Mouse (Mus musculus) ES-CJ7 (cell line): ENCODE results near the gene E130308A19Rik.

ENCODE experiments used
- DNase-seq: peaks from one replicate; pipeline ENCODE4 v3.0.0; 2011; ENCODE audit warnings: low read depth, low spot score

The E130308A19Rik gene

DNA sequence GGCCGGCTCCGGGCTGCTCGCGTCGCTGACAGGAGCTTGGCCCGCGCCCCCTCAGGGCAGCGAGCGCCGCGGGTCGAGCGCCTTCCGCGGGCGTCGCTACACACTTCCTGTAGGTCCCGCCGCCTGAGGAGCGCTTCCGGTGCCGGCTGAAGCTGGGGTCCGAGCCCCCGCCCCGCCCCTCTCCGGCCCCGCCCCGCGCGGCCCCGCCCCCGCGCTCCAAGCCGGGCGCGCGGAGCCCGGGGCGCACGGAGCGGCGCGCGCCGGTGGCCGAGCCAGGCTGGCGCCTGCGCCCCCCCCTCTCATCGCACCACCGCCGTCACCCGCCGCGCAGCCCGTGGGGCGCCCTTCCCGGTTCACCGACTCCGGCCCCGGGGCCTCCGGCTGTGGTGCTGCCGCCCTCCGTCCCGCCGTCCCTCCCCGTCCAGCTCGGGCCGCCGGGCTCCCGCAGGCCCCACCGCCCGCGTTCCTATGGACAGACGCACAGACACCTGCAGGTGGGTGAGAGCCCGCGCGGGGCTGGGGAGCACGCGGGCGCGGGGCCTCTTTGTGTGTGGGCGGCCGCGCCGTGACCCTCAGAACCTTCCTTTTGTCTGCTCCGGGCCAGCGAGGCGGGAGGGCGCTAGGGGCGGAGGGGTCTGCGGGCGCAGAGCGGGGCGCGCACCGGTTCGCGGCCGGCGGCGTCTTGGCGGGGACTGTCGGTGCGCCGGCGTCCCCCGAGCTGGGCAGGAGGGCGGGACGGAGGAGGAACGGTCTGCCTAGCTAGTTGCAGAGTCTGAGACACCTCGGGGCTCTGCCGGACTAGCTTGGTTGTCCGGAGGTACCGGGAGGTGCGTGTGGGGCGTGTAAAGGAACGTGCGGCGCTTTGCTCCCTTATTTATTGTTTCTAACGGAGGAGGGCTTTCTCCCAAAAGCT lies at the start of gene E130308A19Rik:
Gene E130308A19Rik, plus strand, starts transcription at position 214 of the 913 bp plus-strand sequence.
- DNase-seq: peak; percentile 85

DNA sequence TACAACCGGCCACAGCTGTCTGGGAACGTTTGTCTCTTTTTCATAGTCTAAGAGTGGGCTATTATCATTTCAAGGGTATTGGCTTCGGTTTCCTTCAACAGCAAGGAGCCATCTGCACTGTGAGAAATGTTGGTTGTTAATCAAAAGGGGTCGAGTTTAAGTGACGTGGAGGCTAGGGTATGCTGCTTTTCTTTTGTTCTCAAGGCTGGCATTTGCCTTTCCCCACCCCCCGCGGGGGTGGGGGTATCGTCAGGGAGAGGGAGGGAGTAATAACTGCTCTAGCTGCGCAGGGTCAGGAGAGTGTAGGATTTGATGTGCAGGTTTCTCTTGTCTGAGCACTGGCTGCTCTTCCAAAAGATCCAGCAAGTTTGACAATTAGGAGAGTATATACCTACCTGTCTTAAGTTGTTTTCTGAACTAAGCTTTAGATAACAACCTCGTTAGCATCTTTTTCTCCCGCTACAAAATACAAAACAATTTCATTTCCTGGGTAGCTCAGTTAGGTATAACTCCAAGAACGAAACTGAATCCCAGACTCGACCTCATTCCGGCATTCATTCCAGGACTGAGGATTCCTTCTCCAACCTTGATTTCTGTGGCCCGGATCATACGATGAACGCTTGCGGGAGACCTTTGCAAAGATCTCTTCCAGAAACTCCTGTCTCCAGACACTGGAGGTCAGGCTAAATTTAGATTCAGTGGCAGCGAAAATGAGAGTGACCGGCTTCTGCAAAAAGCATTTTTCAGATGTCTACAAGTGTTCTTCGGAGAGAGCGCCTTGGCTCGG lies 45.3 kb upstream of the E130308A19Rik start:
- peak; percentile 63 for DNase-seq

GRCm38 (mm10) chr4:59581314-59582185 lies 44.5 kb upstream of the E130308A19Rik start, which contains the start of gene Hsdl2:
Hsdl2 (plus strand) TSS chr4:59581563.
- DNase-seq: peak; percentile 99

DNA sequence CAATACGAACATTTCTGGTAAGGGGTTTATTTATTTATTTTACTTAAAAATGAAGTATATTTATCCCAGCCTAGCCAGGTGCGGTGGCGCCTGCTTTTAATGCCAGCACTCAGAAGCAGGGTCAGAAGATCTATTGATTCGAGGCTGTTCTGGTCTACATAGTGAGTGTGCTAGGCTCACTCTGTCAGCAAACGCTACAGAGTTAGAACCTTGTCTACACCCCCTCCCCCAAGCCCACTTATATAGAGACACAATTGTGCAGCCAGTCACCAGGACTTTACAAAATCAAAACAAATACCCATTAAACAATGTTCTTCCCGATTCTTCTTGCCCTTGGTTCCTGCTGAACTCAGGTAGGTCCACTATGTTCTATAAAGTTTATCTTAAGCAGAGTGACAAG lies 43.8 kb upstream of the E130308A19Rik start:
- DNase-seq: no peak

GRCm38 (mm10) chr4:59585097-59585496 lies 40.9 kb upstream of the E130308A19Rik start:
- DNase-seq: no peak

DNA sequence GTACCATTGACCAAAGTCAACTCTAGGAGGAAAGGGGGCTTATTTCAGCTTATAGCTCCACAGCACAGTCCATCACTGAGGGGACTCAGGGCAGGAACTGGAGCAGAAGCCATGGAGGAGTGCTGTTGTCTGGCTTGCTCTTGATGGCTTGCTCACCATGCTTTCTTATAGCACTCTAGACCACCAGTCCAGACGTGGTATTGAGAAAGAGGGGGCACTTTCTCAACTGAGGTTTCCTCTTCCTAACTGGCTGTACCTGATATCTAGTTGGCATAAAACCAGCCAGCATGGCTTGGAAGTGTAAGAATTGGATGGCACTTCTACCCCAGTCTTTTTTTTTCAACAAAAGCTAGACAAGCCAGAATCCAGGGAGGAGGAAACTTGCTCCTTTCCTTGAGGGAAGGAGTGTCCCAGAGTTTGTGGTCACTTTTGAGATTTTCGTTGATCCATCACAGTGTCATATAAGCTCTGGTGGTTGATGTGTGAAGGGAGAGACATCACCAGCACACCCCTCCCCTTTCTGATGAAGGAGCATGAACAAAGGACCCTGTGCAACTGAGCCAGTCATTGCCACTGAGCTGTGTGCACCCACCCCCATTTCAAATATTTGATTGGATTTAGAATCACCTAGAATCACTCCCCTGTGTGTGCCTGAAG lies 38.7 kb upstream of the E130308A19Rik start:
- no peak for DNase-seq

DNA sequence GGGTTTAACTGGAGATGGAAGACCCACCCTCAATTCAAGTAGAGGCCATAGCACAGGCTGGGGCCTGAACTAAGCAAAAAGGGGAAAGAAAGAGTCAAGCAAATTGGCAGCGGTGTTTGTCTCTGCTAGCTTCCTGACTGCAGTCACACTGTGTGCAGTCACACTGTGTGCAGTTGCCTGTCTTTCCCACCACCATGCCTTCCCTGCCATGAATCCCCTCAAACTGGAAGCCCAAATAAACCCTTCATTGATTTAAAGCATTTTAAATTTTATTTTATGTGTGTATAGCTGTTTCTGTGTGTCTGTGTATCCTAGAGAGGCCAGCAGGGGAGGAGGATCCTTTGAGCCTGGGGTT lies 38.2 kb upstream of the E130308A19Rik start:
- no peak for DNase-seq

DNA sequence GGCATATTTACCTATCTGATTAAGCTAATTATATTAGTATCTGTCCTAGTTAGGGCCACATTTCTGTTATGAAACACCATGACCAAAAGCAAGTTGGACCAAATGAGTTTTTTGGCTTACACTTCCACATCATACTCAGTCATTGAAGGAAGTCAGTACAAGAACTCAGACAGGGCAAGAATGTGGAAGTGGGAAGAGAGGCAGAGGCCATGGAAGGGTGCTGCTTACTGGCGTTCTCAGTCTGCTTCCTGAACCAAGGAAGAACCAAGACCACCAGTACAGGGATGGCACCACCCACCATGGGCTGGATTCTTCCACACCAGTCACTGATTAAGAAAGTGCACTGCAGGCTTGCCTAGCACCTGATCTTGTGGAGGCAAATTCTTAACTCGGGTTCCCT lies 31.4 kb upstream of the E130308A19Rik start:
- DNase-seq: no peak

- DNase-seq: no peak
Measured at GRCm38 (mm10) chr4:59596556-59596955, 29.5 kb upstream of the E130308A19Rik start.

- DNase-seq: peak; percentile 35
Measured at GRCm38 (mm10) chr4:59602704-59603103, 23.3 kb upstream of the E130308A19Rik start.

- no peak for DNase-seq
Measured at GRCm38 (mm10) chr4:59604892-59605291, 21.1 kb upstream of the E130308A19Rik start.

GRCm38 (mm10) chr4:59605501-59605900 lies 20.5 kb upstream of the E130308A19Rik start:
- DNase-seq: no peak

DNA sequence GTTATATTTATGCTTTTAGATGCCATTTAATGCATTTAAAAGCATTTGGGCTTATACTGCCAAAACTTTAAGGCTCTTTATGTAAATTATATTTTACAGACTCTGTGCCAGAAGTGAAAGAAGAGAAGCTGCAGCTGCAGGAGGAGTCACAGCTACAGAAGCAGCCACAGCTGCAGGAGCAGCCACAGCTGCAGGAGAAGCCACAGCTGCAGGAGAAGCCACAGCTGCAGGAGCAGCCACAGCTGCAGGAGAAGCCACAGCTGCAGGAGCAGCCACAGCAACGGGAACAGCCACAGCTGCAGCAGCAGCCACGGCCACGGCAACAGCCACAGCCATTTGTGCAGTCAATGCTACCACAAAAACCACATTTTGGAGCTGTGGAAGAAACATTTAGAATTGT lies 15.6 kb upstream of the E130308A19Rik start:
- no peak for DNase-seq

GRCm38 (mm10) chr4:59614986-59615385 lies 11.0 kb upstream of the E130308A19Rik start:
- DNase-seq: peak; percentile 17

DNA sequence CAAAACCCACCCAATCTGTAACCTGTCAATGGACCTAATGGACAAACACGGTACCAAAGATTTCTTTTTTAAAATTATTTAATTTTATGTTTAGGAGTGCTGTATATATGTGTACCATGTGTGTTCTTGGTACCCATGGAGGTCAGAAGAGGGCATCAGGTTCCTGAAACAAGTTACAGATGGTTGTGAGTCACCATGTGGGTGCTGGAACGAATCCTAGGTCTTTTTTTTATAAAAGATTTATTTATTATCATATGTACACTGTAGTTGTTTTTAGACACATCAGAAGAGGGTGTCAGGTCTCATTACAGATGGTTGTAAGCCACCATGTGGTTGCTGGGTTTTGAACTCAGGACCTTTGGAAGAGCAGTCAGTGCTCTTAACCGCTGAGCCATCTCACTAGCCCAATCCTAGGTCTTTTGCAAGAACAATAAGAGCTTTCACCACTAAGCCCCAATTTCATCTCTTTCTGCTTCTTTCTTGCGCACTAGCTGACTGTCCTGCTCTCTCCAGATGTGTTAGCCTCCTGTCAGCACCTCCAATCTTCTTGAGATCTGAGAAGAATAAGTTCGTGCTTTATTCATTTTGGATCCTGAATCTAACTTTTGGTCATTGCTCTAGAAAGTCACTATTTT lies 6.3 kb upstream of the E130308A19Rik start:
- no peak for DNase-seq

DNA sequence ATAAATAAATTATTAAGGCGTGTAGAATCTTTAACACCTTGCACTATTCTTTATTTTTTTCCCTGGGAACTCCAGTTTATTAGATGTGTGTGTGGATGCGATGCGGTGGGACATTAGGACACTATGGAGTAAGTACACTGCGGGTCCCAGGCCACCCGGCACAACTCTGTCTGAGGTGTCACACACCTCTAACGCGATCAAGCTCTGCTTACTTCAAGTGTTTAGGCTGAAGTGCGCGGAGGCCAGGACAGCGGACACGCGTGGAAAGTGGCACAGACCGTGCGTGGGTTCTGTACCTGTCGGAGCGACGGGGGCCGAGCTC lies 374 bp upstream of the E130308A19Rik start:
- no peak for DNase-seq

GRCm38 (mm10) chr4:59628255-59628654 lies 2.2 kb downstream of the E130308A19Rik start:
- no peak for DNase-seq

- no peak for DNase-seq
Measured at GRCm38 (mm10) chr4:59629076-59629874, 3.3 kb downstream of the E130308A19Rik start.

DNA sequence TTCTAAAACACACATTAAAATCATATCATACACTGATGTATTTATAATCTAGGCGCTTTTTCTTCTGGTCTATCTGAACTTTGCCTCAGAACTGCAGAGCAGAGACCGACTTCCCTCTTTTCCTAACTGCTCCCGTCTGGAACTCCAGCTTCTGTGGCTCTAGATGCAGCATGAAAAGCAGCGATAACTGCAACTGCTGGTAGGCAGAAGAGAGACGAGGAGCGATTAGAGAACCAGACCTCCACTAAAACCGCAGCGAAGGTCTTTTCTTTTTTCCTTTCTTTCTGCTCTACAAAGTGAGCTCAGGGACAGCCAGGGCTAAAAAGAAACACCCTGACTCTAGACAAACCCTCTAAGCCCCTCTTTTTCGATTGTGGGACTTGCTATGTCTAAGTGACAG lies 4.1 kb downstream of the E130308A19Rik start:
- DNase-seq: no peak

- DNase-seq: no peak
Measured at GRCm38 (mm10) chr4:59634532-59634931, 8.5 kb downstream of the E130308A19Rik start.
